Mouse (Mus musculus) heart, postnatal 0 days (tissue): ENCODE measurements around the gene Rcor1. TPM values are rescaled to one million over a fixed set of nuclear protein-coding genes. Genes with fewer than 3 reads are reported as not detected.

Source experiments
- ATAC-seq: fragments of 200-750 bp; cut with Nextera tagmentation; 2 replicates; pipeline ENCODE4 v1.8.0; 2017; ENCODE audit warnings: low read depth, moderate number of reproducible peaks, moderate library complexity; ENCODE audit not compliant: insufficient read depth
- DNase-seq: peaks from one replicate; pipeline ENCODE4 v3.0.0-alpha.2; 2016; ENCODE audit warnings: low spot score
- H3K27ac ChIP-seq: fragments of 300-500 bp; sonication (generic); 2 replicates; pipeline ENCODE4 v1.5.1; 2014; ENCODE audit warnings: low read depth, mild to moderate bottlenecking
- H3K27me3 ChIP-seq: fragments of 300-500 bp; sonication (generic); 2 replicates; pipeline ENCODE4 v1.6.1; 2014; ENCODE audit warnings: low read length, mixed read lengths; ENCODE audit not compliant: control insufficient read depth, insufficient read depth
- H3K36me3 ChIP-seq: fragments of 300-500 bp; sonication (generic); replicated peaks from 2 replicates; pipeline ENCODE4 v1.6.1; 2014; ENCODE audit warnings: low read length, mixed read lengths; ENCODE audit not compliant: control insufficient read depth, insufficient read depth
- H3K4me1 ChIP-seq: fragments of 300-500 bp; sonication (generic); 2 replicates; pipeline ENCODE4 v1.6.1; 2014; ENCODE audit warnings: antibody characterized with exemption; ENCODE audit not compliant: control insufficient read depth, insufficient read depth
- H3K4me2 ChIP-seq: fragments of 300-500 bp; sonication (generic); 2 replicates; pipeline ENCODE4 v1.6.1; 2014; ENCODE audit warnings: low read depth, mild to moderate bottlenecking, low read length, moderate library complexity
- H3K4me3 ChIP-seq: fragments of 300-500 bp; sonication (generic); 2 replicates; pipeline ENCODE4 v1.5.1; 2014; ENCODE audit warnings: low read depth, low read length
- H3K9ac ChIP-seq: fragments of 300-500 bp; sonication (generic); replicated peaks from 2 replicates; pipeline ENCODE4 v1.6.1; 2014; ENCODE audit warnings: low read depth, low read length, mixed read lengths
- H3K9me3 ChIP-seq: fragments of 300-500 bp; sonication (generic); replicated peaks from 2 replicates; pipeline ENCODE4 v1.6.1; 2016; ENCODE audit warnings: low read length; ENCODE audit not compliant: control insufficient read depth
- CTCF ChIP-seq: IDR thresholded peaks from 2 replicates; pipeline ENCODE4 v1.5.1; 2016; ENCODE audit warnings: antibody characterized with exemption, control low read depth, low read depth
- EP300 ChIP-seq: IDR thresholded peaks from 2 replicates; pipeline ENCODE4 v1.6.1; 2016; ENCODE audit warnings: antibody characterized with exemption, low read depth
- WGBS: fragments of 180-500 bp; shearing (Covaris S2); extraction: QIAGEN DNeasy Blood & Tissue Kit; methylation state at CpG from one replicate; pipeline ENCODE4 v1.1.7; 2014; 5-methylcytosine and 5-hydroxymethylcytosine counted together
- polyA plus RNA-seq: library from polyadenylated mRNA; unstranded; fragments of >200 nt; fragmentation: Nextera tagmentation; extraction: Ambion mirVana; gene quantifications from 2 replicates; pipeline ENCODE4 v1.2.1, GENCODE M21; 2015
- total RNA-seq: library from RNA; depleted of rRNA; stranded (reverse); fragments of >200 nt; gene quantifications from 2 replicates; pipeline ENCODE4 v1.2.3, GENCODE M21; 2014; ENCODE audit warnings: low replicate concordance

Gene Rcor1
- total and polyA plus RNA-seq, 2 experiments from 2014 or later: 5.1 to 14.2 TPM

DNA sequence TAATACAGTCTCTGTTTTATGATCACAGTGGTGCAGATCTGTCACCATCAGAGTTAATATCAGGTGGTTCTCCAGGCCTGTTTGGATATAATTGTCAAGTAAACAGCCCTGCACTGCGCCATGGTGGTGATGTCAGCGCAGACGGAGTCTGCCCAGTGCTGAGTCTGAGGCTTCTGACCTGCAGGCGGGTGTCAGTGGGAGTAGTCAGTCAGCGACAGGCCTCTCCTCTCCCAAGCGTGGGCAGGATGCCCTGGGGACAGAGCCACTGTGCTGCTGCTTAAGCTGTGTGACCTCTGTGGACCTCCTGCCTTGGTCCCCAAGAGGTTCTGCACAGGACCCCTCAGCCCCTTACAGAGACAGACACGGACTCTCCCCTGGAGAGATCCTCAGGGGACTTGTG, 50.0 kb downstream of the Rcor1 start:
- no peak overlapping the region for H3K4me2 ChIP-seq
- no peak overlapping the region for H3K4me3 ChIP-seq
- TF ChIP-seq CTCF: no peak
- TF ChIP-seq EP300: no peak
- no peak for DNase-seq
- H3K36me3 ChIP-seq: peaks cover 4% of the 10 kb centered on the region; the same call in 1 of the 2 replicates
- ATAC-seq: peak; percentile 60
- 54% methylated on average over 7 of the region's 7 CpGs for WGBS
- H3K27ac ChIP-seq: 0 out of 2 replicates have a peak overlapping the region, but pooled peaks have one; percentile 9
- no peak overlapping the region for H3K9ac ChIP-seq
- peaks cover 4% of the 10 kb centered on the region; the same call in 1 of the 2 replicates for H3K4me1 ChIP-seq
- H3K9me3 ChIP-seq: no peaks in the 10 kb centered on the region
- no peaks in the 10 kb centered on the region for H3K27me3 ChIP-seq

GRCm38 (mm10) chr12:111090801-111091200, 51.6 kb downstream of the Rcor1 start:
- H3K4me1 ChIP-seq: peaks cover 4% of the 10 kb centered on the region; the same call in 1 of the 2 replicates
- no peaks in the 10 kb centered on the region for H3K27me3 ChIP-seq
- no peak overlapping the region for H3K4me3 ChIP-seq
- H3K9ac ChIP-seq: no peak overlapping the region
- H3K36me3 ChIP-seq: peaks cover 6% of the 10 kb centered on the region; the same call in 1 of the 2 replicates
- no peak for ATAC-seq
- H3K27ac ChIP-seq: no peak overlapping the region
- TF ChIP-seq CTCF (no peak), EP300 (no peak)
- H3K4me2 ChIP-seq: no peak overlapping the region
- DNase-seq: no peak
- no peaks in the 10 kb centered on the region for H3K9me3 ChIP-seq

DNA sequence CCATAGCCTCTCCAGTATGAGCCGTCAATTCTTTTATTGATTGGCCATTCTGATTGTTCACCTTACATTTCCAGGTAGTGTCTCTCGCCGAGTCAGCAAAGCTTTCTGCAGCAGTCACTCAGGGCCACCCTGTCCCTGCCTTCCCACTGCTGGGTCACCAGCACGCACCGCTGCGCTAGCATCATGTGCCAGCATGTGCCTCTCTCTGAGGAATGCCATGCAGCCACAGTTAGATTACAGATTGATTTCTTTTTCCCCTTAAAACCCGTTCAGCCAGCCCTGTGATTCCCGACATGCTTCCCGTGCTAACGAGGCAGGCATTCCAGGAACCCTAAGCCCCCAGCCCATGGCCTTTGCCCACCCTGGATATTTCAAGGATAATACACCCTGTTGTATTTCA, 52.8 kb downstream of the Rcor1 start:
- Histone ChIP-seq H3K4me2 (no peak overlapping the region), H3K36me3 (peaks cover 14% of the 10 kb centered on the region; the same call in 1 of the 2 replicates), H3K9ac (no peak overlapping the region), H3K4me3 (no peak overlapping the region), H3K27ac (no peak overlapping the region), H3K9me3 (no peaks in the 10 kb centered on the region), H3K27me3 (no peaks in the 10 kb centered on the region), H3K4me1 (peaks cover 4% of the 10 kb centered on the region; the same call in 1 of the 2 replicates)
- no peak for DNase-seq
- TF ChIP-seq CTCF: no peak
- TF ChIP-seq EP300: no peak
- no peak for ATAC-seq
- 83% methylated on average over 10 of the region's 10 CpGs for WGBS

- TF ChIP-seq EP300: no peak
- TF ChIP-seq CTCF: no peak
- peaks cover 18% of the 10 kb centered on the region; the same call in 1 of the 2 replicates for H3K36me3 ChIP-seq
- no peak overlapping the region for H3K4me2 ChIP-seq
- no peaks in the 10 kb centered on the region for H3K9me3 ChIP-seq
- H3K4me3 ChIP-seq: no peak overlapping the region
- H3K27ac ChIP-seq: peak overlapping the region; percentile 40
- H3K27me3 ChIP-seq: no peaks in the 10 kb centered on the region
- ATAC-seq (peak; percentile 39; the same call in 1 of the 2 replicates), DNase-seq (peak; percentile 30)
- WGBS: 58% methylated on average over 5 of the region's 5 CpGs
- no peak overlapping the region for H3K9ac ChIP-seq
- no peaks in the 10 kb centered on the region; the same call in 1 of the 2 replicates for H3K4me1 ChIP-seq
These were observed 54.9 kb downstream of the Rcor1 start for GRCm38 (mm10) chr12:111094073-111094472.

DNA sequence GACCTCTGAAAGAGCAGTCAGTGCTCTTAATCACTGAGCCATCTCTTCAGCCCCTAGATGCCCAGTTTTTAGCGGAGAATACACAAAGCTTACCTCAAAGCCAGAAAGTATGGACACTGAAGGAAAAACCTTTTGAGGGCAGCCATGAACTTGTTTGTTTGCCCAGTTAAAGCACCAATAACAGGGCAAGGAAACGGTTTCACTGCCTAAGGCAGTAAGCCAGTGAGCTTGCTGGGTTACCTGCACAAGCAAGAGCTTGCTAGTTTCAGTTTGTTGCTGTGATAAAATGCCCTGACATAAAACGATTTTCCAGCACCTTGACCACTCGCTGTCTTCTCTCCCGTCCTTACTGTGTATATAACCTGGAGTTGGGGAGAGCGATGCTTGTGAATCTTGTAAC, 55.9 kb downstream of the Rcor1 start:
- H3K9ac ChIP-seq: no peak overlapping the region
- peaks cover 18% of the 10 kb centered on the region for H3K36me3 ChIP-seq
- H3K27ac ChIP-seq: 0 out of 2 replicates have a peak overlapping the region, but pooled peaks have one; percentile 40
- no peaks in the 10 kb centered on the region for H3K4me1 ChIP-seq
- WGBS: 90% methylated on average over 6 of the region's 6 CpGs
- no peaks in the 10 kb centered on the region for H3K27me3 ChIP-seq
- TF ChIP-seq CTCF: no peak
- ATAC-seq: no peak
- H3K4me3 ChIP-seq: no peak overlapping the region
- DNase-seq: no peak
- H3K4me2 ChIP-seq: no peak overlapping the region
- H3K9me3 ChIP-seq: no peaks in the 10 kb centered on the region

DNA sequence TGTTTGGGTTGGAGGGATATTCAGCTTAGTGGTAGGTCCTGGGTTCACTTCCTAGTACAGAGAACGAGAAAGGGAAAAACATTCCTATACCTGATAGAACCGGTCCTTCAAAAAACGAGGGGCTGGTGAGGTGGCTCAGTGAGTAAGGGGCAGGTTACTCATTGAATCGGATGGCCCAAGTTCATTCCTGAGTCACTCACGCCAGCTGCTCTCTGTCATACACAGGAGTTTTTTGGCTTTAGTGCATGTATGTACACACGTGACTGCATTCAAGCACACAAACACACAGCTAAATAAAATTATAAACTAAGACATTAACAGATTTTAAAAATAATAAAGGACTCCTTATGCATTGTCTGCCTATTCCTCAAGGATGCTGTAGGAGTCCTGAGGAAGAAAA, 57.1 kb downstream of the Rcor1 start:
- TF ChIP-seq EP300 (no peak), CTCF (no peak)
- Histone ChIP-seq H3K27me3 (no peaks in the 10 kb centered on the region), H3K9ac (no peak overlapping the region), H3K36me3 (peaks cover 29% of the 10 kb centered on the region), H3K27ac (no peak overlapping the region), H3K4me1 (no peaks in the 10 kb centered on the region), H3K4me3 (no peak overlapping the region), H3K9me3 (no peaks in the 10 kb centered on the region), H3K4me2 (no peak overlapping the region)
- WGBS: 85% methylated on average over 6 of the region's 6 CpGs
- ATAC-seq: no peak
- DNase-seq: no peak
